Mouse (Mus musculus) heart, adult 18-20 months (tissue): ENCODE measurements at regions not wholly inside any gene's neighbourhood (a gene's known extent, or its start where the extent isn't known, plus 50 kb on each side); places are given as distances from the start of the nearest gene placed in this dataset.

Experiments used
- DNase-seq, 2 experiments: peaks; one replicate each; pipeline ENCODE4 v3.0.0; 2021 to 2022; ENCODE audit warnings: mixed read lengths in 1 of 2

- peak in 1 of 2 experiments; percentile 22 for DNase-seq
These were observed 137.4 kb downstream of the Kitl start for GRCm38 (mm10) chr10:100152821-100153220.

- DNase-seq: no peak
These were observed 137.9 kb downstream of the Kitl start for GRCm38 (mm10) chr10:100153311-100153710.

- DNase-seq: no peak
These were observed 140.1 kb downstream of the Kitl start for GRCm38 (mm10) chr10:100155566-100155965.

- peak; percentile 55 to 75 for DNase-seq
These were observed 144.6 kb downstream of the Kitl start for GRCm38 (mm10) chr10:100159843-100160531.

- DNase-seq: no peak
These were observed 145.1 kb downstream of the Kitl start for GRCm38 (mm10) chr10:100160532-100160852.

GRCm38 (mm10) chr10:100161117-100161516 is 145.7 kb downstream of the Kitl start:
- DNase-seq: no peak

GRCm38 (mm10) chr10:100164526-100164925 is 149.1 kb downstream of the Kitl start:
- DNase-seq: peak in 1 of 2 experiments; percentile 55

GRCm38 (mm10) chr10:100170836-100171235 is 155.4 kb downstream of the Kitl start:
- DNase-seq: peak; percentile 32 to 38

- DNase-seq: peak; percentile 10 to 11
These were observed 137.8 kb upstream of the Gm4301 start for GRCm38 (mm10) chr10:100197673-100198072.

- DNase-seq: no peak
These were observed 136.3 kb upstream of the Gm4301 start for GRCm38 (mm10) chr10:100199090-100199690.

- DNase-seq: no peak
These were observed 135.0 kb upstream of the Gm4301 start for GRCm38 (mm10) chr10:100200431-100200830.

GRCm38 (mm10) chr10:100206617-100207530 is 128.6 kb upstream of the Gm4301 start:
- no peak for DNase-seq

GRCm38 (mm10) chr10:100210684-100211083 is 124.8 kb upstream of the Gm4301 start:
- no peak for DNase-seq

GRCm38 (mm10) chr10:100224459-100225097 is 110.9 kb upstream of the Gm4301 start:
- DNase-seq: no peak

GRCm38 (mm10) chr10:100259235-100259900 is 76.1 kb upstream of the Gm4301 start:
- no peak for DNase-seq

- DNase-seq: no peak
These were observed 72.0 kb upstream of the Gm4301 start for GRCm38 (mm10) chr10:100263447-100263846.

GRCm38 (mm10) chr10:100264066-100264465 is 71.4 kb upstream of the Gm4301 start:
- no peak for DNase-seq

GRCm38 (mm10) chr10:100282471-100282870 is 53.0 kb upstream of the Gm4301 start:
- no peak for DNase-seq
